Mouse (Mus musculus) brain, adult 10 weeks (tissue): Measurements from ENCODE around the gene Iqgap2. TPM values are rescaled to one million over a fixed set of nuclear protein-coding genes. Genes with fewer than 3 reads are reported as not detected.

ENCODE experiments used
- polyA plus RNA-seq: library from polyadenylated mRNA; stranded (reverse); fragments of 350-450 nt; fragmentation: Illumina TruSeq; extraction: RNeasy Lipid Tissue Mini Kit (QIAGEN cat#74804); gene quantifications from one replicate; pipeline ENCODE4 v1.2.3, GENCODE M21; 2015; ENCODE audit warnings: low read depth, low replicate concordance

The Iqgap2 gene
- polyA plus RNA-seq = 12.8 TPM

DNA sequence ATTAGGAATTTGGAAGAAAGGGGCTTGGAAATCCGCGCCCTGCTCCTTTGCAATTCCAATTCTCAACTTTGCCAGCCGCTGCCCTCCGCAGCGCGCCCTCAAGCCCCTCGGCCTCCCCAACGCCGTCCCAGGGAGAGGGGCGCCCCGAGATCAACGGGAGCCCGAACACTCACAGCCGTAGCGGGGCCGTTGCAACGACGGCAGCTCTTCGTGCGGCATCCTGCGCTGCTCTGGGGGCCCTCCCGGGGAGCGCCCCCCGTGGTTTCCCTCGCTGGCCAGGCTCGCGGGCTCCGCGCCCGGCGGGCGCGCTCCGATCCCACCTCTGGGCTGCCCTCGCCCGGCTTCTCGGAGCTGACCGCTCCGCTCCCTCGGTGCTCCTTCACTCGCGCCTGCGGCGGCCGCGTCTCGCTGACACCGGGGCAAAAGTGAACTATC is at the start of gene Iqgap2:
TSS of gene Iqgap2 (minus strand) at position 432 of the 435 bp plus-strand sequence.

GRCm38 (mm10) chr13:95696654-95697163 is 195.0 kb downstream of the Iqgap2 start, which contains the start of gene F2rl2:
TSS of gene F2rl2 (plus strand) at chr13:95696853.

GRCm38 (mm10) chr13:95618309-95618712 is 273.4 kb downstream of the Iqgap2 start, which contains the start of gene F2r:
TSS of gene F2r (minus strand) at chr13:95618487.

Other genes with a start within 250 kb of the Iqgap2 start
- gene F2rl2, start 195.1 kb downstream of the Iqgap2 start, polyA plus RNA-seq = 0.92 TPM
- gene Gm20075, start 189.5 kb upstream of the Iqgap2 start, polyA plus RNA-seq = 2.9 TPM
- not detected for gene Gm17190, start 190.1 kb upstream of the Iqgap2 start, polyA plus RNA-seq
- gene Sv2c, start 240.7 kb upstream of the Iqgap2 start, polyA plus RNA-seq = 12.4 TPM